Mouse (Mus musculus): ENCODE measurements around the gene Usp48.

DNA sequence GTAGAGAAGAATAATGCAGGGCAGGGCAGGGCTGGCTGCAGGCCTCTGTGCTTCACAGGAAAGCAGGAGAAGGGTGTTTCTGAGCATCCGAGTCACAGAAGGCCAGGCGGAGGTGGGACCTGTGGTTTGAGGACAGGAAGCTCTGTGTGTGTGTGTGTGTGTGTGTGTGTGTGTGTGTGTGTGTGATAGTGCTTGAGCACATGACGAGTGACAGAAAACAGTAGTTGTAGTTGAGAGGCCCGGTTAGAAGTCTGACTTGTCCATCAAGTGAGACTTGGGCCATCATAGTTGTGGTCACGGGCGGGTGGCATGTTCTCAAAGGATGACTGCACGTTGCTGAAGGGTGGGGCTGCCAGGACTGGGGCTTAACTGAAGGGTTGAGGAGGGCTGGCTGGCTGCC is 16.1 kb downstream of the Usp48 start:
- TF ChIP-seq EP300 (IDR thresholded peaks at IDR 0.05; ENCODE audit: low read depth): no peak
- no peak for TF ChIP-seq CTCF (IDR thresholded peaks at IDR 0.05; ENCODE audit: low read depth)

Data from liver, postnatal 0 days (tissue).